Mouse (Mus musculus) C2C12 (cell line): ENCODE measurements at regions not wholly inside any gene's neighbourhood (a gene's known extent, or its start where the extent isn't known, plus 50 kb on each side); places are given as distances from the start of the nearest gene placed in this dataset.

Experiments
- CTCF ChIP-seq: IDR thresholded peaks from one replicate; pipeline ENCODE4 v1.5.1; 2011; ENCODE audit not compliant: control insufficient read depth, insufficient read depth, insufficient read length
- FOSL1 ChIP-seq: IDR thresholded peaks from one replicate; pipeline ENCODE4 v1.8.0; 2011; ENCODE audit warnings: mild to moderate bottlenecking, low read length; ENCODE audit not compliant: poor library complexity, insufficient read depth, severe bottlenecking
- MYOD1 ChIP-seq: IDR thresholded peaks from one replicate; pipeline ENCODE4 v1.6.1; 2011; ENCODE audit warnings: low read depth; ENCODE audit not compliant: control insufficient read depth, insufficient read length
- MYOG ChIP-seq: IDR thresholded peaks from one replicate; pipeline ENCODE4 v1.6.1; 2011; ENCODE audit not compliant: control insufficient read depth, insufficient read length; ENCODE audit errors: extremely low read depth

GRCm38 (mm10) chr12:47211417-47212104, 392.8 kb upstream of the Nova1 start:
- TF ChIP-seq FOSL1 (no peak), CTCF (no peak), MYOD1 (no peak), MYOG (no peak)
